Mouse (Mus musculus) brain, adult 2 months (tissue): ENCODE results near the gene Ly6g6d.
"Not testable (repeated sequence)": the region's sequence is repeated elsewhere in the genome, so short reads cannot be mapped to it uniquely, and the experiment has no call there.

Experiments used
- DNase-seq: peaks from one replicate; pipeline ENCODE4 v3.0.0; 2011; ENCODE audit warnings: low read depth, low spot score

Gene Ly6g6d

DNA sequence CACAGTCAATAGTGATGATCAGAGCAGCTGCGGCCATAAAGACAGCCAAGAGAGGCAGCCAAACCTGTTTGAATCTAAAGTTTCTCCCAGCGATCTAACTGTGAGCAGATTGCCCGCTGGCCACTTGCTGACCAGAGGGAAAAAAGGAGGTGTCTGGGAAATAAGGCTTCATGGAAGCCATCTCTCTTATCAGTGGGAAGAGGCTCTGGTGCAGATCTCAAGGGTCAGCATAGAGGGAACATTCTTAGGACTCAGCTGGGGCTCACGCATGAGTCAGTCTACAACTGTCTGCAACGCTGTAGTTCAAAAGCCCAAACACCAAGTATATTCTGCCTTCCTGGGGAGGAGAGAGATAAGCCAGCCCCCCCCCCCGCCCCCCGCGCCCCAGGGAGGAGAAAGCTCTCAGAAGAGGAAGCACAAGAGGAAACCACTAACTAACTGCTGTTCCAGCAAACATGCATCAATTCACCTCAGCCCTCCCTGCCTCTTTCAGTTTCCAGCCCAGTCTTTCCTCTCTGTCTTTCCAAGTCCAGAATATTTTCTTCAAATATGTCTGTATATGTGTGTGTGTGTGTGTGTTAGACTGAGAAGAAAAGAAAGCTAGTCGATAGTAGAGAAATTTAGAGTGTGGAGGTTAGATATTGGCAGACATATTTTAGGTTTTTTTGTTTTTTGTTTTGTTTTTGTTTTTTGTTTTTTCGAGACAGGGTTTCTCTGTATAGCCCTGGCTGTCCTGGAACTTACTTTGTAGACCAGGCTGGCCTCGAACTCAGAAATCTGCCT lies 29.5 kb downstream of the Ly6g6d start:
- DNase-seq: no peak

DNA sequence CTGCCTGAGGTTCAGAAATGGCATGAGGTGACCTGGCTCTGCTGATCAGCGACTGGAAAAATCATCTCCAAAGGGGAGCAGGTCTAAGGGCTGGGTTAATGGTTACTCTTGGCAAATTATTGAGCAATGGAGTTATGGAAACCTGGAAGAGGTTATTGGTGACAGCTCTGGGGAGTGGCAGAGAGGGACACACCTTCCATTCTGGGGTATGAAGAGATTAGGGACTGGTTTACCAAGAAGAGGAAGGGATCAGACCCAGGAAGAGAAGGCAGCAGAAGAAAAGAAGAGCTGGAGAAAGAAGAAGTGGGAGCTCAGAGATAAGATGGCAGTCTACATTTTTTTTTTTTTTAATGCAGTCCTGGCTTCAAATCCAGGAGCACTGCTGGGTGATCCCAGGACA lies 30.2 kb downstream of the Ly6g6d start:
- DNase-seq: no peak

DNA sequence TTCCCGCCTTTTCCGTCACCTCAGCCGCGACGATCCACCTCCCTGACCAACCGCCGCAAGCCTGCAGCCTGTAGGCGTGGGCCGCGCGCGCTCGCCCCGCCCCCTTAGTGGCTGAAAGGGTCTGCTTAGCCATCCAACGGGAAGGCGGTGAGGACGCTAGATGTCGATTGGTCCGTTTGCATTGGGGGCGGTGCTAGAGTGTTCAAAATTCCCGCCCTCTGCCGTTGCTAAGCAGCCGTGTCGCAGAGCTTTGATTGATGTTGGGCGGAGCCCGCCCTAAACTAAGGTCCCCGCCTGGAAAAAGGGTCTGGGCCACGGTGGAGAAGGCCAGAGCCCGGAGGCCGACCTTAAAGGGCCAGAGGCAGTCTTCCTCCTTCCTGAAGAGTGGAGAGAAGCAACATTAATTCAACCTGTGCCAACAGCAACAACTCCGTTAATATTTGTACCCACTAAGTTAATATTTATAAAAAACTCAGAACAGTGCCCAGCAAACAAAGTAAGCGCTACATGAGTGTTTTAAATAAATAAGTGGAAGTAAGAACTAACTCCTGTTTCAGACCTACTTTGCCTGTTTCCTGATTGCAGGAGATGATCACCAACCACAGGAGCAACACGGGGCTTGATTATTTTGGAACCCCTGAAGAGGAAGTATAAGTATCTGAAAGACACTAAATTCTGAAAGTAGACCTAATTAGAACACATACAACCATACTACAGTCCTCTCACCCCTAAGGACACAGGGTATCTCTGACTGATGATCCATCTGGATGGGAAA lies 31.0 kb downstream of the Ly6g6d start, which contains the start of gene Msh5:
TSS of gene Msh5 (minus strand) at position 65 of the 775 bp plus-strand sequence.
- peak; percentile 98 for DNase-seq

DNA sequence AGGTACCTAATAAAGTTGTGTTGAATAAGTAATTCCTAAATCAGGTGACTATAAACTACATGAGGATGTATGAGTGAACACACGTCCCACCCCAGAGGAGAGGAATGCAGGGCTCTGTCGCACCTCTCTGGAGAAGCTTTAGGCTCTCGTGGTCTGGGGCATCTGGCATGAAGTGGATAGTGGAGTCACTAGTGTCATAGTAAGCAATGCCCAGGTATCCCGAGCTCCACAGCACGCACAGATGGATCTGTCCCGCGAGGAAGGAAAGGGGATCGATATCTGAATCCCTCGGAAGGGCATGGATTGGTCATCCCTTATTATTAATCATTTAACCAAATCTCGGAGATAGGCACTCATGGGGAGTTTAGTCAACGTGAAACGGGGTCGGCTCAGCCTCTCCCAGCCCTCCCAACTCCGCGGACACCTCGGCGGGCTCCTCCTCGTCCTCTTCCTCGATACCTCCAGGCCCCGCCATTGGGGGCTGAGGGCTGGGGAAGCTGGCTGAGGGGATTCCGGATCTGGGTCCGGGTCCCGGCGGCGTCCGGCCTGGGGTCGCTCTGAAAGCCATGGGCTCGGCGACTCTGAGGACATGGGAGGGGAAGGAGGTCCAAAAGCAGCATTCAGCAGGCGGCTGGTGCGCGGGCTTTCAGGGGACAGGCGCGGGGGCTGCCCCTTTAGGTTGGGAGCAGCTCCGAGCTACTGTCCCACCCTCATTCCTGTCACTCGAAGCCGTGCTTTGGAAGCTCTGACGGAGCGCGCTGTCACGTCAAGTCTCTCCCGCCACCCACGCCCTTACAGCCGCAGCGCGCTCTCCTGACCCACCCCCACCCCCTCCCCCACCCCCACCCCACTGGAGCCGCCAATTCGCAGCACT lies 31.8 kb downstream of the Ly6g6d start:
- no peak for DNase-seq

DNA sequence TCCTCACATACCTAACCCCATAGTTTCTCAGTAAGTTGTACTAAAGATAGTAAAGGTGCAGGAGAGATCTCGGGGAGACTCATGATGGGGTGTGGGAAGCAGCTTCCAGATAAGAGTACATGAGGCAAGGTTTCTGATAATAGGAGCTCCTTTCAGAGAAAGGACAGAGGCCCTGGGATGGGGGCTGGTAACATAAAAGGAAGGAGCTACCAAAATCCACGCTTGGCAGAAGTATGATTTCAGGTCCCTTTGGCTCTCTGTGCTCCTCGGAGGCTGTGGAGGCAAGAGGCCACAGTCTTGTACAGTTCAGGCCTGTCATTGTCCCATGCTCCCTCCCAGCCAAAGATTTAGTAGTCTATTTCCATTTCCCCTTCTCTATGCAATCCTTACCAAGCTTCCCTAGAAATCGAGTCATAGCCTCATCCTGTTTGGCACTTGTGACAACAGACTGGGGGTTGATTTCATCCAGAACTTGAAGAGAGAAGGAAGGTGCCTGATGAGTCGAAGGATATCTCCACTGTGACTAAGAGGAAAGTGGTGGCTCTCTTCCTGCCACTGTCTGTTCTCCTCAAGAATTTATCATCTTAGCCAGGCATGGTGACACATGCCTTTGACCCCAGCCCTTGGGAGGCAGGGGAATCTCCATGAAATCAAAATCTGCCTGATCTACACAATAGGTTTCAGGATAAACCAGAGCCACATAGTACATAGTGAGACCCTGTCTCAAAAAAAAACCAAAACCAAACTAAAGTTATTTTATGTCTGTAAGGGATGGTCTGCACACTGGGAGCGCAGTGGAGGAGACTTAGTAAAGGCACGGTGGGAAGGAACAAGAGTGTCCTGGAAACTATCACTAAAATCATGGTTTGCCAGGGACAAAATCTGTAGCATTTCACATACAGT lies 32.7 kb downstream of the Ly6g6d start:
- no peak for DNase-seq

DNA sequence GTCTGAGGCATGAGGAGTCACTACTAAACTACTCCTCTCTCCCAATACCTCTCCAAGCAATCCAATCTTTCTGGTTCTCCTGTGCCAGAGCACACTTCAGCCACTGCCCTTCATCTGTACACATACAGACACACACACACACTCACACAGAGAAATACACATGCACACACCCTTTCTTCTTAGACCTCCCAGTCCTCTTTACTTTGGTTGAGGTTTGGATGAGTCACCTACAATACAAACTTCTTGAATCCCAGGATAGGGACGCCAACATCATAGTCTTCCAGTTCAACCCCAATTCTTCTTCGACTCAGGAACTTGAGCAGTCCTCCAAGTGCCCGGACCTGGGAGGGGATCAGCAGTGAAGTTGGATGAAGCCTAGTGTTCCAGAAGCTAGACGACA lies 34.1 kb downstream of the Ly6g6d start:
- no peak for DNase-seq

DNA sequence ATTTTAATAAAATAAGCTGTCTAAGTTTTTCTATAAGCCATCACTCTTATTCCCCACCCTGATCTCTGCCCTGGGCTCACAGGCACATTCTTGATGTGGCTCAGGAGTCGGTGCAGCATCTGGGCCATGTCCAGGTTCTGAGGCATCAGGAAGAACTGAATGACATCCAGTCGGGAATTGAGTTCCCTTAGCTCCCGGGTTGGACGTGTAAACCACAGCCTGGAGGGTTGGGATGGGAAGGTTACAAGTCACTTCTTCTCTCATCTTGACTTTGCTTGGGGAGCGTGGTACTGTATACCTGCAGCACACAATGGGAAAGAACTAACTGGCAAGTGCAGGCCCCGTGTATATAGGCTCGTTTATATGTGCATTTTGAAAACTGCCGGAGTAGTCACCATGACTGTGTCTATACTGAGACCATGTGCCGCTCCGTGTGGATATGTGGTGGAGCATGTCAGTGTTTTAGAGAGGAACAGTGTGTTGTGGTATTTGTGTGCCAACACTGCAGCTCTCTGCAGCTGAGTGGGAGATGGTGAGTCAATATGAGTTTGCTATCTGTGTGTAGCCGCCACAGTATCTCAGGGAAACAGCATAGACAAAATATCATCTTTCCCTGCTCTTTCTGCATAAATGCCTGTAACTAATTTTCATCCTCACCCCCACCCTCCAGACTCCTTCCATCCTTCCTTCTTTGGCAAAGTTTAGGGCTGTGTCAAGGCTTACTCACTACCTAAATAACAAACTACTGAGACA lies 38.6 kb downstream of the Ly6g6d start:
- peak; percentile 82 for DNase-seq

DNA sequence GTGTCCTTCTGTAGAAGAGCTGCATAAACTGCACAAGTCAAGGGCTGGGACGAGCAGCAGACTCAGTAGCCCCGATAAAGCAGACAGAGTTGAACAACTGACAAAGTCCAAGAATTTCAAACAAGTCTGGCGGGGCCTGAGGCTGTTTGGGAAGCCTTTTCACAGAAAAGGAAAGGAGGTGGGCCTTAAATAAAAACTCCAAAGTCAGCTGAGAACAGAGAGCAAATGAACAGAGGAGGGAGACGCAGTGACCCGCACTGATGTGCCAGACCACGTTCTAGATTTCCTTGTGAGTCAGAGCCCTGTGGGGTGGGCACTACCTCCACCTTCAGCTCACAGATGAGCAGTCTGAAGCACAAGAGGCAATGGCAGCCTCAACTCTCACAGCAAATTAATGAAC lies 43.0 kb downstream of the Ly6g6d start:
- DNase-seq: no peak

DNA sequence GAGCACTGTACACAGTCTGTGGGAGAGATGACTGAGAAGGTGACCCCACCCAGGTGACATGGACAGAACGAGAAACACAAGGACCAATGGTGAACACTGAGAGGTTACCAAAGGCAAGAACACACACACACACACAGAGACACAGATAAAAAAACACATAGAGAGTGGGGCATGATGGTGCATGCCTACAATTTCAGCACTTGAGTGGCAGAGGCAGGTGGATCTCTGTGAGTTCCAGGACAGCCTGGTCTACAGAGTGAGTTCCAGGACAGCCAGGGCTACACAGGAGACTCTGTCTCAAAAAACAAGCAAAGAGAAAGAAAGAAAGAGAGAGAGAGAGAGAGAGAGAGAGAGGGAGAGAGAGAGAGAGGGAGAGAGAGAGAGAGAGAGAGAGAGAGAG lies 44.2 kb downstream of the Ly6g6d start:
- DNase-seq: not testable (repeated sequence)

DNA sequence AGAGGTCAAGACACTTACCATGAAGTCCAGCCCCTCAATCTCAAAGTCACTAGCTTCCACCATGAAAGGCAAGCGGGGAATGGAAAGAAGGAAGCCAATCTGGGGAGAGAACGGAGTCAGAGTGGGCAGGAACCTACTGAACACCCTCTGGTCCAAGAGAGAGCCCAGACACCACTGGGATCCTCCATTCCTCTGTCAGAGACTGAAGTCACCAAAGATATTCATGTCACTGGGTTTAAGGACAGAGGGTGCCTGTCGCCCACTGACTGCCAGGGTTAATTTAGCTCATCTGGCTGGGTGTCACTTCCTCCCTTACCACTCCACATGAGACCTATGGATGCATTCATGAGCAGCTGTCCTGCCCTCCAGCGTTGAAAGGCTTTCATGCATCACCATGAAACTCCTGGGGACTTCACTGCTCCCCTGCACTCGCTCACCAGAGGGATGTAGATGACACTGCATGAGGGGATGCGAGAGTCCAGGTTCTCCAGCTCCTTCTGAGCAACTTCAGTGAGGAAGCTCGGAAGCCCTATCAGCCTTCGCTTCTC lies 45.5 kb downstream of the Ly6g6d start:
- no peak for DNase-seq

DNA sequence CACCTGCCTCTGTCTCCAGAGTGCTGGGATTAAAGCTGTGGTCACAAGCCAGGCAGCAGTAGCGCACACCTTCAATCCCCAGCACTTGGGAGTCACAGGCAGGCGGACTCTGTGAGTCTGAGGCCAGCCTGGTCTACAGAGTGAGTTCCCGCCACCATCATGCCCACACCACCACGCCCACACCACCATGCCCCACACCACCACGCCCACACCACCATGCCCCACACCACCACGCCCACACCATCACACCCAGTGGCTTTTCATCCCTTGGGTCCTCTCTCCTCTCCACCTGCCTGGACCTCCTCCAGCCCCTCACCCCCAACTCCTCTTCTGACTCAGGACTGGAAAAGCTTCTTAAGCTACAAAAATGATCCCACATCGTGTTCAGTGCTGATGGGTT lies 46.0 kb downstream of the Ly6g6d start:
- DNase-seq: no peak

DNA sequence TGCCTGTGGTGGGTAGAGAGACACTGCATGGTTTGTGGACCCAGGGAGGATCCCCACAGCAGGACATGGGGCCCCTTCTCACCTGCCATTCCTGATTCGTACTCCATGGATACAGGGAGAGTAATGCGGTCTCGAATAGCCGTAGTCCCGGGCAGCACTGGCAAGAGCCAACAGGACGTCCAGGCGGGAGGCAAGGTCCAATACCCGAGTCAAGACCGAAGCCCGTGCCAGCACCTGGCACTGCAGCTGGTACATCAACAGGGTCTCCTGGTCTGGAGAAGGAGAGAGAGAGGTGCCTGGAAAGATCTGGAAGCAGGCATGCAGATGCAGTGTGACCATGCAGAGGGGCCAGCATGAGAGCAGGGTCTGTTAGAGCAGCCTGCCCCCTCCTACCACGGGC lies 46.6 kb downstream of the Ly6g6d start:
- no peak for DNase-seq

DNA sequence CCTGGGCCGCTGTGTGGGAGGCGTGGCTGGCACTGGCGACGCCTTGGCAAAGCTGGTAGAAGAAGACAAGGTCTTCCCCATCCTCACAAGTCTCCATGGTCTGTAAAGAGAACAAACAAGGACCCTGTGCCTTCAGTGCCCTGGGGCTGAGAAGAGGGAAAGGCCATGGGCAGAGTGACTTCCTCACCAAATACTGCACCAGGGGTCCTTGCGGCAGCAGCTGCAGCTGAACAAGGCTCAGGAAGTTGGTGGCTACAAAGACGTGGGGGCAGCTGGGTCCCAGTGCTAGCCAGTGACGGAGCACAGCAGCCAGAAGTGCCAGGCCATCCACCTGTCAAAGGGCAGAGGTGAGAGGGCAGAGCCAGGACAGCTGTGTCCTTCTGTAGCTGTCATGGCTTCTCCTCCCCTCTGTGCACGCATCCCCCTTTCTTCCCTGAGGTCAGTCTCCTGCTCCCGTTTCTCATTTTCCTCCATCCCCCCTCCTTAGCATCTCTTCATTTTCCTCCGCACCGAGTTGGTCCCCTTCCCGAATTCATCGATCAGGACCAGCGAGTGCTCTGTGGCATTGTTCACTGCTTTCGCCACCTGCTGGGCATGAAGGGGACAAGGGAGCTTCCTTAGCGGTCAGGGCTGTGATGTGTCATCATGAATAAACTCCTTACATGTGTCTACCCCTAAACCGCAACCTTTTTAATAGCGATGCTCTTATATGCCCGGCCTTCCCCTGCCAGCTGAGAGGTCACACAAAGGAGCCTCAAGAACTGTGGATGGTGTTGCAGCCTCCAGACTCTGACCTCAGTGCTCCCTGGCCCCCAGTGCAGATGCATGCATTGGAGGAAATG lies 48.0 kb downstream of the Ly6g6d start:
- DNase-seq: peak; percentile 40

DNA sequence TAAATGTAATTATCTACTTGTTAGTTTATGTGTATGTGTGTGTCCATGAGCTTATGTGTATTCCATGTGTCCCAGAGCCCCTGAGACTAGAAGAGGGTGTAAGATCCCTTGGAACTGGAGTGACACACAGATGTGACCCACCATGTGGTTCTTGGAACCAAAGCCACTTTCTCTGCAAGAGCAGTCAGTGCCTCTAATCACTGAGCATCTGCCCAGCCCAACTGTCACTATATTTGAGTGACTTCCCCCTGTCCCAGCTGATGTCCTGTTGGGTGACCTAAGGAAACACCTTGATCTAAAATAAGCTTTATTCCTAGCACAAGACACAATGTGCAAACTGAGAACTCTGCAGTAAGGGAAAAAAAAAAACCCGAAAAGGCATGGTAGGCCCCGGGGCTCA lies 49.5 kb downstream of the Ly6g6d start:
- DNase-seq: no peak

DNA sequence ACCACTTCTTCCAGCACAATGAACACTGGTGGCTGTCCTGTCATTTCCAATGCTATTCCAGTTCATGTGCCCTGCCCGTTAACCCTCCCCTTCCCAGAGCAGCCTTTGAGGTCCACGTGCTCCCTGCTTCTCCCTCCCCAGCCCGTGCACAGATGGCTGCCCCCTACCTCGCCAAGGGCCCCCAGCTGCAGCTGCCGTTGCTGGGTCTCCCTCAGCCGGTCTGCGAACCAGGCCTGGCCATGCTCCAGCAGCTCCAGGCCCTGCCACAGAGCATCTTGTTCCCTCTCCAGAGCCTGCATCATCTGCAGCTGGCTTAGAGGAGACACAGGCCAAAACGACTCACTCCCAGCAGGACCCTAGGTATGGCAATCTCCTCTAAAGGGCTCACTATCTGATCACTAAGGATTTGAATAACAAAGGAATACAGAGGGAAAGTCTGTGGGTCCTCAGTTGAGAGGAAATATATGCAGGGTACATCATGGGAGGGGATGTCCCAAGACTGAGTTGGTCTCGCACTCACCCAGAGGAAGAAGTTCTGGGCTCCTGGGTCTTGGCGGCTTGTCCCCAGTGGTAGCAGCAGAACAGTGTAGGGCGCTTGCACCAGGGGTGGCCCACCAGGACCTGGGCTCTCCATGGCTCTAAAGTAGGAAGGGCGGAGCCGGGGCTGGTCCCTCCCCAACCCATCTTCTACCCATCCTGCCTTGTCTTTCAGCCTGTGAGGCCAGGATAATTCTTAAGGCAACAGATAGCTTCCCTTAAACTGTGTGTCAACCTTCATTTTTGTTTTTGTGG lies 50.4 kb downstream of the Ly6g6d start, which contains the start of gene Sapcd1:
TSS of gene Sapcd1 (minus strand) at position 740 of the 792 bp plus-strand sequence.
- peak; percentile 74 for DNase-seq

DNA sequence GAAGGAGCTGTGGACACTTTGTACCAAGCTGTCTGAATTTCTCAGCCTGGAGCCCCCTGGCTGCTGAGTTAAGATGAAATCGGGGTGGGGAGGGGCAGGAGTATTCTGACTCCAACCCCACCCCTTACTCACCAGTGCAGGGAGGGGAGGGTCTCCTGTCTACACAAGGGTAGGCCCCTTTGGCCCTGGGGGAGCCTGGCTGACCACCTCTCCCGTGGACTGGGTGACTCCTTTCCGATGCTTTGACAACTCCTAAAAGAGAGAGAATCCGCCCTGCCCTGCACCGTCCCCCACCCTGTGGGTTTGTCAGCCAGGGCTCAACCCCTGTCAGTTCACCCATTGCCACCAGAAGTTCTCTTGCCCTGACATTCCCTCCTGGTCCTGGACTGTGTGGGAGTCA lies 51.7 kb downstream of the Ly6g6d start:
- no peak for DNase-seq

DNA sequence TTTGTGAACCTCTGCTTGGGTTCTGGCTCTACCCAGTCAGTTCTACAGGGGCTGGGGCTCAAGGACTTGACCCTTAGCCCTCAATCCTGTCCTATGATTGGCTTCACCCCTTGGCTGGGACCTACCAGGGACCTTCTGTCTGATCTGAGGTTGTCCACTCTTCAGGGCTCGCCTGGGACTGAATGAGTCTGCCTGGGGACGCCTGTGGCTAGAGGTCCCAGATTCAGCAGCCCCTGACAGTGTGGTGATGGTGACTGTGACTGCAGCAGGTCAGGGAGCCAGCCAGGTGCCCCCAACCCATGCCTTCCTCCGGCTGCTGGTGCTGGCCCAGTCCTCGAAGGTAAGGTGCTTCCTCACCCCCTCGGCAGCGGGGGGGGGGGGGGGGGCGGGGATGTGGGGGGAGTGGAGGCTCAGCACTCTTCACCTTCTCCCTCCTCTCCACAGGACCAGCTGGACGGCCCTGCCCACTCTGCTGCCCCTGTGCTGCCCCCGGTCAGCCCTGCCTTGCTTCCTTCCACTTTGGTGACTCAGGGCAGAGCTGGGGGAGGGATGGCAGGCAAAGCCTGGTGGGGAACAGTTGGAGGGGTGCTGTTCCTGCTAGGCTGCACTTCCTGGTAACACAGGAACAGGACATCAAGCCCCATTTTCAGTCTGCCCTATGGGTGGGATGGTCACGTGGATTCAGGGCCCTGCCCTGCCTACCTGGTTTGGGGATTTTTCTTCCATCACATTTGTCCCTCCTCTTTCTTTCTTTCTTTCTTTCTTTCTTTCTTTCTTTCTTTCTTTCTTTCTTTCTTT lies 53.0 kb downstream of the Ly6g6d start:
- no peak for DNase-seq
